Mouse (Mus musculus) heart, embryonic 16.5 days (tissue): Measurements from ENCODE around the gene Mrnip. TPM values are rescaled to one million over a fixed set of nuclear protein-coding genes. Genes with fewer than 3 reads are reported as not detected.

Source experiments
- ATAC-seq: fragments of 200-750 bp; cut with Nextera tagmentation; replicated peaks from 2 replicates; pipeline ENCODE4 v1.8.0; 2017; ENCODE audit warnings: moderate number of reproducible peaks; ENCODE audit not compliant: insufficient read depth, low FRiP score; ENCODE audit errors: extremely low read depth
- H3K27ac ChIP-seq: fragments of 300-500 bp; sonication (generic); 2 replicates; pipeline ENCODE4 v1.5.1; 2014; ENCODE audit warnings: mild to moderate bottlenecking, low read length, control low read depth, moderate library complexity
- H3K27me3 ChIP-seq: fragments of 300-500 bp; sonication (generic); 2 replicates; pipeline ENCODE4 v1.6.1; 2014; ENCODE audit warnings: low read length, mixed read lengths; ENCODE audit not compliant: control insufficient read depth, insufficient read depth
- H3K36me3 ChIP-seq: fragments of 300-500 bp; sonication (generic); 2 replicates; pipeline ENCODE4 v1.6.1; 2014; ENCODE audit not compliant: control insufficient read depth, insufficient read depth
- H3K4me1 ChIP-seq: fragments of 300-500 bp; sonication (generic); 2 replicates; pipeline ENCODE4 v1.6.1; 2014; ENCODE audit warnings: low read length, mixed read lengths; ENCODE audit not compliant: control insufficient read depth, insufficient read depth
- H3K4me2 ChIP-seq: fragments of 300-500 bp; sonication (generic); 2 replicates; pipeline ENCODE4 v1.6.1; 2014; ENCODE audit warnings: low read depth, mild to moderate bottlenecking, control low read depth, low read length
- H3K4me3 ChIP-seq: fragments of 300-500 bp; sonication (generic); 2 replicates; pipeline ENCODE4 v1.5.1; 2014; ENCODE audit warnings: mild to moderate bottlenecking, control low read depth, low read length
- H3K9ac ChIP-seq: fragments of 300-500 bp; sonication (generic); 2 replicates; pipeline ENCODE4 v1.6.1; 2014; ENCODE audit warnings: low read length, control low read depth
- H3K9me3 ChIP-seq: fragments of 300-500 bp; sonication (generic); replicated peaks from 2 replicates; pipeline ENCODE4 v1.6.1; 2016; ENCODE audit warnings: low read length; ENCODE audit not compliant: control insufficient read depth
- WGBS: fragments of 180-500 bp; shearing (Covaris S2); extraction: QIAGEN DNeasy Blood & Tissue Kit; methylation state at CpG from one replicate; pipeline ENCODE4 v1.1.7; 2014; 5-methylcytosine and 5-hydroxymethylcytosine counted together
- polyA plus RNA-seq: library from polyadenylated mRNA; unstranded; fragments of >200 nt; fragmentation: Nextera tagmentation; extraction: Ambion mirVana; gene quantifications from 2 replicates; pipeline ENCODE4 v1.2.1, GENCODE M21; 2015

The Mrnip gene
- polyA plus RNA-seq, 1 experiment from 2014 or later: 9.4 TPM

- ATAC-seq: no peak
- peak overlapping the region; percentile 96 for H3K4me2 ChIP-seq
- peaks cover 36% of the 10 kb centered on the region for H3K4me1 ChIP-seq
- no peaks in the 10 kb centered on the region for H3K27me3 ChIP-seq
- no peaks in the 10 kb centered on the region for H3K36me3 ChIP-seq
- no peaks in the 10 kb centered on the region for H3K9me3 ChIP-seq
- peak overlapping the region; percentile 81 for H3K27ac ChIP-seq
- peak overlapping the region; percentile 89 for H3K4me3 ChIP-seq
- 40% methylated on average over 2 of the region's 2 CpGs for WGBS
- H3K9ac ChIP-seq: peak overlapping the region; percentile 95
These were observed 52.2 kb downstream of the Mrnip start for GRCm38 (mm10) chr11:50226406-50226805.

- peak overlapping the region; percentile 96 for H3K4me2 ChIP-seq
- peak overlapping the region; percentile 81 for H3K27ac ChIP-seq
- peaks cover 36% of the 10 kb centered on the region for H3K4me1 ChIP-seq
- no peak for ATAC-seq
- WGBS: 67% methylated on average over 3 of the region's 3 CpGs
- peaks cover 7% of the 10 kb centered on the region for H3K36me3 ChIP-seq
- H3K9me3 ChIP-seq: no peaks in the 10 kb centered on the region
- H3K27me3 ChIP-seq: no peaks in the 10 kb centered on the region
- H3K9ac ChIP-seq: no peak overlapping the region; the same call in none of the 2 replicates
- H3K4me3 ChIP-seq: no peak overlapping the region
These were observed 53.0 kb downstream of the Mrnip start for GRCm38 (mm10) chr11:50227226-50227625.

- Histone ChIP-seq H3K9me3 (no peaks in the 10 kb centered on the region), H3K9ac (no peak overlapping the region), H3K36me3 (peaks cover 12% of the 10 kb centered on the region), H3K4me2 (no peak overlapping the region), H3K4me3 (no peak overlapping the region), H3K4me1 (peaks cover 36% of the 10 kb centered on the region), H3K27ac (peak overlapping the region; percentile 81; the same call in 1 of the 2 replicates), H3K27me3 (no peaks in the 10 kb centered on the region)
- no peak for ATAC-seq
- WGBS: 87% methylated on average over 4 of the region's 4 CpGs
These were observed 53.5 kb downstream of the Mrnip start for GRCm38 (mm10) chr11:50227736-50228135.

GRCm38 (mm10) chr11:50228772-50229171 lies 54.5 kb downstream of the Mrnip start:
- ATAC-seq: no peak
- Histone ChIP-seq H3K27ac (no peak overlapping the region), H3K4me3 (no peak overlapping the region), H3K4me1 (peaks cover 34% of the 10 kb centered on the region), H3K9me3 (no peaks in the 10 kb centered on the region), H3K36me3 (peaks cover 21% of the 10 kb centered on the region), H3K9ac (no peak overlapping the region), H3K27me3 (no peaks in the 10 kb centered on the region), H3K4me2 (no peak overlapping the region)
- WGBS: 54% methylated on average over 3 of the region's 3 CpGs

GRCm38 (mm10) chr11:50229252-50229910 lies 55.1 kb downstream of the Mrnip start:
- no peaks in the 10 kb centered on the region for H3K9me3 ChIP-seq
- WGBS: 73% methylated on average over 7 of the region's 7 CpGs
- H3K4me2 ChIP-seq: no peak overlapping the region
- no peak overlapping the region for H3K4me3 ChIP-seq
- no peak for ATAC-seq
- H3K27ac ChIP-seq: no peak overlapping the region
- no peaks in the 10 kb centered on the region for H3K27me3 ChIP-seq
- no peak overlapping the region for H3K9ac ChIP-seq
- peaks cover 27% of the 10 kb centered on the region for H3K36me3 ChIP-seq
- H3K4me1 ChIP-seq: peaks cover 29% of the 10 kb centered on the region

GRCm38 (mm10) chr11:50230481-50231304 lies 56.4 kb downstream of the Mrnip start:
- no peaks in the 10 kb centered on the region for H3K9me3 ChIP-seq
- H3K4me2 ChIP-seq: peak overlapping the region; percentile 63
- peaks cover 29% of the 10 kb centered on the region for H3K4me1 ChIP-seq
- H3K27me3 ChIP-seq: no peaks in the 10 kb centered on the region
- H3K9ac ChIP-seq: 0 out of 2 replicates have a peak overlapping the region, but pooled peaks have one; percentile 22
- H3K36me3 ChIP-seq: peaks cover 34% of the 10 kb centered on the region
- H3K27ac ChIP-seq: no peak overlapping the region
- no peak for ATAC-seq
- H3K4me3 ChIP-seq: peak overlapping the region; percentile 30
- 46% methylated on average over 45 of the region's 45 CpGs for WGBS

GRCm38 (mm10) chr11:50231411-50231810 lies 57.2 kb downstream of the Mrnip start:
- Histone ChIP-seq H3K4me2 (peak overlapping the region; percentile 63), H3K4me1 (peaks cover 30% of the 10 kb centered on the region), H3K9ac (no peak overlapping the region), H3K9me3 (no peaks in the 10 kb centered on the region), H3K27ac (no peak overlapping the region), H3K36me3 (peaks cover 34% of the 10 kb centered on the region), H3K27me3 (no peaks in the 10 kb centered on the region), H3K4me3 (peak overlapping the region; percentile 30)
- 40% methylated on average over 8 of the region's 8 CpGs for WGBS
- ATAC-seq: no peak

- Histone ChIP-seq H3K27ac (no peak overlapping the region), H3K9ac (no peak overlapping the region), H3K4me3 (no peak overlapping the region), H3K27me3 (peaks cover 12% of the 10 kb centered on the region), H3K36me3 (peaks cover 34% of the 10 kb centered on the region), H3K9me3 (no peaks in the 10 kb centered on the region), H3K4me1 (peaks cover 29% of the 10 kb centered on the region), H3K4me2 (no peak overlapping the region)
- WGBS: 94% methylated on average over 13 of the region's 13 CpGs
- ATAC-seq: no peak
These were observed 58.8 kb downstream of the Mrnip start for GRCm38 (mm10) chr11:50233022-50233421.

- peaks cover 19% of the 10 kb centered on the region for H3K27me3 ChIP-seq
- no peak overlapping the region for H3K27ac ChIP-seq
- H3K9me3 ChIP-seq: no peaks in the 10 kb centered on the region
- peaks cover 28% of the 10 kb centered on the region for H3K4me1 ChIP-seq
- no peak for ATAC-seq
- no peak overlapping the region for H3K9ac ChIP-seq
- WGBS: 82% methylated on average over 11 of the region's 11 CpGs
- H3K36me3 ChIP-seq: peaks cover 34% of the 10 kb centered on the region
- no peak overlapping the region for H3K4me2 ChIP-seq
- no peak overlapping the region for H3K4me3 ChIP-seq
These were observed 59.7 kb downstream of the Mrnip start for GRCm38 (mm10) chr11:50233993-50234392.
